Mouse (Mus musculus) cerebellum, postnatal 25 days (tissue): ENCODE measurements around the gene Tsga10.
"Not testable (repeated sequence)": the region's sequence is repeated elsewhere in the genome, so short reads cannot be mapped to it uniquely, and the experiment has no call there.

ENCODE experiments used
- DNase-seq, 2 experiments: peaks; one replicate each; pipeline ENCODE4 v3.0.0; 2021; ENCODE audit warnings: mixed read lengths in 2 of 2

Tsga10 gene

DNA sequence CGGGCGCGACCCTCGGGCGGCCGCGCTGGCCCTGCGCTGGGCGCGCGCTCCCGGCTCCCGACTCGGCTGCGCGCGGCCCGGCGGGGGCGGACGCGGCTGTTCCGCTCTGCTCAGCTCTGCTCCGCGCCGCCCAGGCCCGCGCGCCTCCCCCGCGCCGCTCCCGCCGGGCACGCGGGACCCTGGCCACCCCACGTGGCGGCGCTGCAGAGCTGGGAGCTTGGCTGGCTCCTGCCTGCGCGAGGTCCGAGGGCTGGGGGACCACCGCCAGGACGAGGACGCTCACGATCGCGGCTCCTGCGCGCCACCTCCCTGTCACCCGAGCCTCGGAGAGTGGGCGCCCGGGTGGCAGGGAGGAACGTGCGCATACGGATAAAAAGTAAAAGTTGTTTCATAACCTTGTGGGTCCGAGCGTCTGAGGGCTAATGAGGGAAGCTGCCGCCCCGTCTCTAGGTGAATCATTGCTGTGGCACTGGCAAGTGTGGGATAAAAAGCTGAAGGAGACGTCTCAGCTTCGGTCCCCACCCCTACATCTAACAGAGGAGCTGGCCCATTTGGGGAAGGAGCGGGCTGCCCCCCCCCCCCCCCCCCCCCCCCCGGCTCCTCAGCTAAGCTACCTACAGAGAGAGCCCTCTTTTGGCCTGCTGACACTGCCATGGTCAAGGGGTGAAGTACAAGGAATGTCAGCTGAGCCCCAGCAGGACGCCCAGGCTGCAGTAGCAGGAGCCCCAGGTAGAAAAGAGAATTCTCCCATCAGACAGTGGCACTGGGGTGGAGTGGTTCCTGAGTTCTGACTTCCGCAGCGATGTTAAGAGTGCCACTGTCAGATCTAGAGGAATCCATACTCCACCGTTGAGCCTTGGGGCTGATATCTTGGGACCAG is 146.2 kb downstream of the Tsga10 start, which contains the start of gene 2010300C02Rik:
TSS of gene 2010300C02Rik (minus strand) at position 325 of the 880 bp plus-strand sequence.
- DNase-seq = peak; percentile 85 to 91

GRCm38 (mm10) chr1:37719030-37719723 is 147.1 kb downstream of the Tsga10 start:
- peak in 1 of 2 experiments; percentile 55 for DNase-seq

DNA sequence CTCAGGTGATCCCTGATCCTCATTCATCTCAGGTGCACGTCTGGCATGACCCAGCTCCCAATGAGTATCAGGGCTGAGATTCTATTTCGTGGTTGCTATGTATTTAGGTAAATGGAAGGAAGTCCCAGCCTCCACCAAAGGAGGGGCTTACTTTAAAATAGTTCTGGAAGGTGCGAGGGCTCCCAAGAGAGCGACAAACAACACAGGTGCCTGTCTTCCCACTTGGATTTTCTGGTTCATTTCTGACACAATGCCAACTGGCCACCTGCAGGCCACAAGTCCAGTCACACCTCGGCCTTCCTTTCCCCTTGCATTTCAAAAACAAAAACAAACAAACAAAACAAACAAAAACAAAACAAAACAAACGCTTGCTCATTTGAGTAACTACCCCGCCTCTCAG is 147.7 kb downstream of the Tsga10 start:
- peak in 1 of 2 experiments; percentile 37 for DNase-seq

GRCm38 (mm10) chr1:37717415-37718195 is 148.6 kb downstream of the Tsga10 start:
- DNase-seq = no peak

DNA sequence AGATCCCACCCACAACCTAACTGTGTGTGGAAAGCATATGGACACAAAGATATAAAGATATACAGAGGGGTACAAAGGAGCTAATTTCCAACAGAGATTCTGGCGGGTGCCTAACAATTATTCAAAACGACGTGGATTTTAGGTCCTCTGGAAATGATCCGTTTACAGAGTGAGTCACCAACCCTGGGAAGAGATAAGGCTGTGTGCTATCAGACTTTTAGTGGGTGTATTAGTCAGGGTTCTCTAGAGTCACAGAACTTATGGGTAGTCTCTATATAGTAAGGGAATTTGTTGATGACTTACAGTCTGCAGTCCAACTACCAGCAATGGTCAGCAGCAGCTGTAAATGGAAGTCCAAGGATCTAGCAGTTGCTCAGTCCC is 153.9 kb downstream of the Tsga10 start:
- DNase-seq = not testable (repeated sequence)

DNA sequence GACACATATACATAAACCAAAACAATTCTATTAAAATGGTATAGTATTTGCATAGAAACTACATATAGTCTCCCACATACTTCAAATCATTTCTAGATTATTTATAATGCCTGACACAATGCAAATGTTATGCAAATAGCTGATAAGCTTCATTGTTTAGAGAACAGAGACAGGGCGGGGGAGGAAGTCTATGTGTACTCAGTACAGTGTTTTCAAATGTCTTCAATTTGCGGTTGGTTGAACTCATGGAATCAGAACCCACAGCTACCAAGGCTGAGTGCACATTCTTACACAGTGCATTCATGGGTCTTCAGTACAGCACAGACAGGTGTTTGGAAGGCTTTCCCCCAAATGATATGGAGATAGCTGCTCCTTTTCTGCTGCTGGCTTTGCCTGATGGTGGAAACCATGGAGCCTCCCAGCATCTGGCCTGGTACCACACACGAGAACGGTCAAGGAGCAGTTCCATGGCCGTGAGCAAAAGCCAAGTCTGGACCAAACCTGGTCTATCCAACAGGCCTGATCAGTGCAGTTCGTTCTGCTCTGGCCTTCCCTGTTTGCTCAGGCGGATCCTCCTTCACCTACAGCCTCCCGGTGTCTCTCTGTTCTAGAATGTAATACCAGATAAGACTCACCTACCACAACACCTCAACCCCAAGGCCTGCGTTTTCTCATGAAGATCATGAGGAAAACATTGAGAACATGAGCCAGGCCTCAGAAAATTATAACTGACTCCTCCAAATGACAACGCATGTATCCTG is 154.5 kb downstream of the Tsga10 start:
- no peak for DNase-seq

DNA sequence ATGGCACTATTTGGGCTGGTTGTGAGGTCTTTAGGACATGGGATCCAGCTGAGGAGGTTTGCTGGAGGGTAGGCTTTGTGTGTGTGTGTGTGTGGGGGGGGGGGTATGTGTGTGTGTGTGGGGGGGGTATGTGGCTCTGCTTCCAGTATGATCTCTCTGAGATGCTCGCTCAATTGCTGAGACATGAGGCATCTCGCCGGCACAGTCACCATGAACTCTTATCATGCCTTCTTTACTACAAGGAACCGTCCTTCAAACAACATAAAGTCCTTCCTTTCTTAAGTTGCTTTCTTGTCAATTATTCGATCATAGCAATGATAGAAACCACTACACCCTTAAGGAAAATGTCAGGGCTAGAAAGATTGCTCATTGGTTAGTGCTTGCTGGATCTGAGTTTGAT is 155.1 kb downstream of the Tsga10 start:
- no peak for DNase-seq

GRCm38 (mm10) chr1:37709736-37710135 is 156.5 kb downstream of the Tsga10 start:
- no peak for DNase-seq

- DNase-seq = no peak
These were observed 157.8 kb downstream of the Tsga10 start for GRCm38 (mm10) chr1:37708270-37708955.
